Mouse (Mus musculus) small intestine, adult 2 months (tissue): Measurements from ENCODE around the gene S100a10.

Experiments used
- CTCF ChIP-seq: fragments of 200-500 bp; IDR thresholded peaks from 2 replicates; pipeline ENCODE4 v1.5.1; 2012; ENCODE audit warnings: low read depth, mild to moderate bottlenecking, control low read depth, inconsistent platforms, low read length, moderate library complexity, mixed read lengths; ENCODE audit not compliant: insufficient replicate concordance, insufficient read length; ENCODE audit errors: extremely low read depth
- POLR2A ChIP-seq: fragments of 200-500 bp; IDR thresholded peaks from 2 replicates; pipeline ENCODE4 v1.6.1; 2012; ENCODE audit warnings: low read depth, mild to moderate bottlenecking, control low read depth, inconsistent platforms, low read length, moderate library complexity

GRCm38 (mm10) chr3:93547749-93548540, 6.9 kb upstream of the S100a10 start:
- TF ChIP-seq CTCF (no peak), POLR2A (no peak)
